Mouse (Mus musculus): ENCODE measurements around the gene Zfp1.
"Not testable (repeated sequence)": the region's sequence is repeated elsewhere in the genome, so short reads cannot be mapped to it uniquely, and the experiment has no call there.

Gene Zfp1

DNA sequence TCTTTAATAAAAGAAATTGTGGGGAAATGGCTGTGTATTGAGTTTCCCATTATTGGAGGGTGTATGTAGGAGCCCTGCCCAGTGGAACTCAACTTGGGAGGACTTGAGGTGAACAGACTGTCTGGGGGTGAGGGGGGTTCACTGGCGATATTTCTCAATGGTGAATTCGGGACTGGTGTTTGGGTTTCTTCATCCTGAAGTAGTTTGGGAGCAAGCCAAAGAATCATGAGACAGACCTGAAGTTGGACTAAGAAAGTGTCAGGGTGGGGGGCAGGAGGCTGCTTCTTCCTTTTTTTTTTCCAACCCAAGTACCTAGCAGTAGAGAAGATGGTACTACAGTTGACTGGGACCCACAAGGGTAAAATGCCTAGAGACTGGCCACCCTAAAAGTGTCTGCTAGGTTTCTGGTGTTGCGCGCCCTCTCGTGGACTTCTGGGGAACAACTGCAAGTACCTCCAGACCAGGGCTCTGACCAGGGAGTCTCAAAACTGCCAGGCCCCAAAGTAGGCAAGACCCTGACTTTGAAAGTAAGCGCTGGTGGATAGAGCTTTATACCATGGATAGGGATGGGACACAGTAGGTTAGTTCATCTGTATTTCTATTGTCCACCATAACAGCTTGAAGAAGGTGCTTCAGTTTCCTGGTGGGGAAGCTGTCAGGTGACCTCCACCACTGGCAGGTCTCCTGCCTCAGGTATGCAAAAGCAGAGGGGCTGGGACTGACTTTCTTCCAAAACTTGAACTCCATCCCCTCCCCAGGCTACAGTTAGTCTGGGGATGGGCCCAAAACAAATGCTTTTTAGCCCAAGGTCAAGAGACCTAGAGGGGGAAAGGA lies 17.3 kb upstream of the Zfp1 start:
- in situ Hi-C loops (cut with MboI, MseI), result loop anchor here (5.0 kb wide), 1 partner anchor 94 kb away; no protein-coding TSS in a partner anchor

DNA sequence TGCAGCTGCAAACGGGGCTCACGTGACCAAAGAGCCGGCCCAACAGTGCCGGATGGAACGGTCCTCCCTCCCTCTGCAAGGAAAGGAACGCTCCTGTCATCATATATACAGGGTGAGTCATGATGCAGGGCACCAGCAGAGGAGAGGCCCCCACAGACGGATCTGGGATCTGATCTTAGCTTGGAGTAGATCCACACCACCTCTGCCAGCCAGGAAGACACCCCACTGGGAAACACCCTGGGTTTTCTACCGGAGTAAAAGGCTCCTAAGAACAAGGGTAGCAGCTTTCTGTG lies 16.7 kb upstream of the Zfp1 start:
- in situ Hi-C loops (cut with MboI, MseI), result loop anchor here (5.0 kb wide), 1 partner anchor 94 kb away; no protein-coding TSS in a partner anchor

DNA sequence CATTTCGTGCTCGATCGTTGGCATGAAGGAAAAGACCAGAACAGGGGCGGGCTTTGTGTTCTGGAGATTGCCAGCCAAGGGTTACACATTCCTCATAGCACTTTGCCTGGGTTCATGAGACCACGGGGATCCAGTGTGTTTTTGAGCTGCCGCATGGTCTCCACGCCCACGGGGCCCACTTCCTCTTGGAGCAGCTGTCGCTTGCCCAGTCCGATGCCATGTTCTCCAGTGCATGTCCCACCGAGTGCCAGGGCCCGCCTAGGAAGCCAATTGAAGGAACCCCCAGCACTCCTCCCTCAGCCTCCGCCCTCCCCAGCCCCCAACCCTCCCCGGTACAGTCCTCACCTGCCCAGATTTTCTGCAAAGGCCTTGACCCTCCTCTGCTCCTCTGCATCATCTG lies 16.3 kb upstream of the Zfp1 start:
- in situ Hi-C loops (cut with MboI, MseI), result loop anchor here (5.0 kb wide), 1 partner anchor 95 kb away; no protein-coding TSS in a partner anchor

DNA sequence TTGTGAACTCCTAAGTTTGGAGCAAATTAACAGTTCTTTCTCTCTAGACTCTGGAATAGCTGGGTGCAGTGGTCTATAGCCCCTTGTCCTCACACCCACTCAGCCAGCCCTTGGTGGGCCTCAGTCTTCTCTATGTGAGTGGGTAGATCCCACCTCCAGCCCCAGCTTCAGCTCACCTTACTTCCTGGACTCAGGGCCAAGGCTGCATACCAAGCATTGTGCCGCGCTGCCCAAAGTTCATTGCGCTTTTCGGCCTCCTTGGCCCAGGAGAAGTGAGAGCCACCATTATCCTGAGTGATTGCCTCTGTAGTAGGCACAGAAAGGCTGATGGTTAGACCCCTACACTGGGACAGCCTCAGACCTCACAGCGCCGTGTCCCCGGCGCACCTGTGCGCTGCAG lies 15.3 kb upstream of the Zfp1 start:
- in situ Hi-C loops (cut with MboI, MseI), result loop anchor here (5.0 kb wide), 1 partner anchor 96 kb away; no protein-coding TSS in a partner anchor

DNA sequence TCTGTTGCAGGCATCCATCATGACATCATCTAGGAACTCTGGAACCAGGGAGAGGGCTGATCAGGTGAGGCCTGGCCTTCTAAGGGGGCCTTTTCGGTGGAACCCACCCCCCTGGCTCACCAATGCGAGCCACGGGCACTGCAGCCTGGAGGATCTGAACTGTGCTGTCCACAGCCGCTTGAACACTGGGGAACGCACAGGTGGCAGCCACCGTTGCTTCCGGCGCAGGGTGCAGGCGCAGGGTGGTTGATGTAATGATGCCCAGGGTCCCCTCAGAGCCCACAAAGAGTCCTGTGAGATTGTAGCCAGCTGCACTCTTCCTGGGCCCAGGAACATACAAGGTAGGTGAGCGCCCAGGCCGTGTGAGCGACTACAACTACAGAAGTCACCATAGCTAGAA lies 14.8 kb upstream of the Zfp1 start:
- in situ Hi-C loops (cut with MboI, MseI), result loop anchor here (5.0 kb wide), 1 partner anchor 96 kb away; no protein-coding TSS in a partner anchor

DNA sequence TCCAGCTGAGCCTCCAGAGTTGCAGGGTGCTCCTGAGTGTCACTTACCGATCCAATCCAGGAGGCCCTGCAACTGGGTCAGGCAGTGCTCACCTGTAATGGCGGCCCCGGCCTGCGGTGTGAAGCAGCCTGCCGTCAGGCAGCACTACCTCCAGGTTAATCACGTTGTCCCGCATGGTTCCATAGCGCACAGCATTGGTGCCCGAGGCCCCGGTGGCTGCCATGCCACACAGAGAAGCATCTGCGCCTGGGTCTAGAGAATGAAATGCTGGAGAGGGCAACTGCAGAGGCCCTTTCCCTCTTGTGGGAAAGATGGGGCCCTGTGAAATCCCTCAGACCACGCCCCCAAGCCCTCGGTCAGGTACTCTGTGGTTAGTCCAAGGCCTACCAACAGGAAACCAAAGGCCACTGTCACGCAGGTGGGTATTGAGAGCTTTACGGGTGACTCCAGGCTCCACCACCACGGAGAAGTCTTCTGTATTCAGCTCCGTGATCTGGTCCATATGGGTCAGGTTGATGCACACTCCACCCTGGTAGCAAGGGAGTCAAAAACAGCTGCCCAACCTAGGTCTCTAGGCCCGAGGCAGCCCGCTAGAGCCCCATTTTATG lies 14.2 kb upstream of the Zfp1 start:
- in situ Hi-C loops (cut with MboI, MseI), result loop anchor here (5.0 kb wide), 1 partner anchor 97 kb away; no protein-coding TSS in a partner anchor

DNA sequence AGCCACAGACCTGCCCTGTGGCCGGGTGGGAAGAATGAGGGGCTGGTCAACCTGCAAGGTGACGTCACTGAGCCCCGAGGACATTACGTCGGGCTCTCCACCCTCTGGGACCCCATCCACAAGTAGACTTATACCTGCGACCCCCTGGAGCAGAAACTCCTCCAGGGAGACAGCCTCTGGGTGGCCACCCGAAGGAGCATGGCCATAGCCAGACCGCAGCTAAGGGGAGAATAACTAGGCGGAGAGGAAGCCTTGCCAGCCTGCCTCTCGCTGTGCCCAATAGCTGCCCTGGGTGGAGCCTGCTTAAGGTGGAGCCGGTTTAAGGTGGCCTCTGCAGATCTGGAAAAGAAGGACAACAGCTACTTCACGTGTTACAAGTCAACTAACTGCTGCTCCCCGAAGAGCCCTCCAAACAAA lies 13.1 kb upstream of the Zfp1 start, which contains the start of gene Ldhd:
Gene Ldhd (minus strand): TSS at position 270 of the 417 bp plus-strand sequence.
- in situ Hi-C loops (cut with MboI, MseI), result no loop called here

DNA sequence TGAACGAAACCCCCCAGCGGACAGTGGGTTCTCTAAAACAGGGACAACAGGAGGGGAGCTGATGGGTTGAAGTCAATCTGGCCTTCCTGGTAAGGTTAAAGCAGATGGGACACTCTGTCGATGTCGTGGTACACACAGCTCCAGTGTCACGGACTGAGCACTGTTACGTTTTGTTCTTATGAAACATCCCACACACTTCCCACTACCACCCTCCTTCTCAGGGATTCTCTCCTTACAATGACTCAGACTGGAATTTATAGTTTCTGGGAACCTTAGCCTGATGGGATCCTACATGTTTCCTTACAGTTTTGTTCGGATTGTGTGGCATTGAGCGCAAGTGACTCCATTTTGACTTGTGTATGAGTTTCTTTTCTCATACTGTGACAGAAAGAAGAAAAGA lies 11.6 kb upstream of the Zfp1 start:
- in situ Hi-C loops (cut with MboI, MseI), result no loop called here

DNA sequence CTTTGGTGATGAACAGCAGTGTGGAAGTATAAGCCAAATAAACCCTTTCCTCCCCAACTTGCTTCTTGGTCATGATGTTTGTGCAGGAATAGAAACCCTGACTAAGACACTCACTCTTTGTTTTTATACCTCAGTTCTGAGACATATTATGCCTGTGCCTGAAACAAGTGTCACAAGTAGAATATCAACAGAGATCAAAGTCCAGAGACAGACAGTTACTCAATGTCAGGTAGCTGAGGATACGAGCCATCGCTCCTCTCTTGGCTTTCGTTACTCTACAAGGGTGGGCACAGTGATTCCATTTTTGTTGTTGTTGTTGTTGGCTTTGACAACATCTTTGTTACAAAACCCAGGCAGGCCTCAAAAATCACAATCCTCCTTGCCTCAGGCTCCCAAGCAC lies 10.2 kb upstream of the Zfp1 start:
- in situ Hi-C loops (cut with MboI, MseI), result no loop called here

DNA sequence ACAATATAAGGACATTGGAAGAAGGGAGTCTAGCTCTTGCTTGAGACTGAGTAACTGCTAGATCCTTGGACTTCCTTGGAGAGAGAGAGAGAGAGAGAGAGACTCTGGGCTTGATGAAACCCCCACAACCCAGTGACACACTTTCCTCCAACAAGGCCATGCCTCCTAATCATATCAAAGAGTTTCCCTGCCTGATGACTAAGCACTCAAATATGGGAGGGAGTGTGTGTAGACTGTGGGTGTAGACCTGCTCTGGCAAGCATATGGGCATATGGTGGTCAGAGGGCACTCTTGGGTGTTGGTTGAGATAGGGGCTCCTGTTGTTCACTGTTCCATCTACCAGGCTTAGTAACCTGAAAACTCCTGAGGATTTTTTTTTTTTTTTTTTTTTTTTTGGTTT lies 5.1 kb upstream of the Zfp1 start:
- in situ Hi-C loops (cut with MboI, MseI), result no loop called here

DNA sequence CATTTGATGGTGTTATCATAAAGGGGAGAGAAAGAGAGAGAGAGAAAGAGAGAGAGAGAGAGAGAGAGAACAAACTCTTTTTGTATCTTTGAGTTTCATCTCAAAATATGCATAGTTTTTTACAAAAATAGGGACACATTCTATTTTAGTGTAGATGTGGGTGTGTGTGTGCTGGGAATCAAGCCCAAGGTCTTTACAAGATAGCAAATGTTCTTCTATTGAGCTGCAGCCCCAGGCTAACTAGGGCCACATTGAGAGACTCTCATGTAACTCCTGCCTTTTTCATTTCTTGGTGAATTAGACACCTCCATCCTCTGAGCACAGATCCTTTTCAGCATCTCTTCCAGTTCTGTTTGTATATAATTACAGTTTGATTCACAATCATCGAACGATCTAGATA lies 2.1 kb upstream of the Zfp1 start:
- in situ Hi-C loops (cut with MboI, MseI), result no loop called here

DNA sequence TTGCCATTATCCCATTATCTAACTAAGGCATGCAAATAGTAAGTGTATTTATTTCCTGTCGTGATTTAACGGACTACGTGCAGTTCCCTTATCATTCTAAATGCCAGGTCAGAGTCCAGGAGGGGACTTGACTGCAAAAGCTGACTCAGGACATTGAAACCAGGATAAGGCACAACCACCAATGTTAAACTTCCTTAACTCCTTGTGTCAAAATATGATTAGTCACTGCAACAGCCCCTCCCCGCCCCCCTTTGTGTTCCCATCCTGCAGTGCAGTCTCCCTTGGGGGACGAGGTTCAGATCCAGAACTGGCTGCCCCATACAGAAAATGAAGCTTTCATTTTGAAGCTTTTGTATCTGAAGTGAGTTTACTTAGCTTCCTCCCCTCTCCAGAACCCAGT lies 705 bp upstream of the Zfp1 start:
- in situ Hi-C loops (cut with MboI, MseI), result no loop called here

DNA sequence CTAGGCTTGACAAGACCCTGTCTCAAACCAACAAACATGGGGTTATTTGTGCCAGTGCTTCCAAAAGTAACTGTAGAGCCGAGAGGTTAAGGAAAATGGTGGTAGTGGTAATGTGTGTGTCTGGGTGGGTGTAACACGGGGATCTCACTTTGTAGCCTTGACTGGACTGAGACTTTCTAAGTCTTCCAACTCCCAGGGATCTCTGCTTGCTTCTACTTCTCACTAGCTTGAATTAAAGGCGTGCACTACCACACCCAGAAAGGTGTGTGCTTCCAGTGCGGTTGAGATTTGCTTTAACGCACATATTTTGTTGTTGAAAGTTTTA lies 300 bp upstream of the Zfp1 start:
- in situ Hi-C loops (cut with MboI, MseI), result no loop called here

DNA sequence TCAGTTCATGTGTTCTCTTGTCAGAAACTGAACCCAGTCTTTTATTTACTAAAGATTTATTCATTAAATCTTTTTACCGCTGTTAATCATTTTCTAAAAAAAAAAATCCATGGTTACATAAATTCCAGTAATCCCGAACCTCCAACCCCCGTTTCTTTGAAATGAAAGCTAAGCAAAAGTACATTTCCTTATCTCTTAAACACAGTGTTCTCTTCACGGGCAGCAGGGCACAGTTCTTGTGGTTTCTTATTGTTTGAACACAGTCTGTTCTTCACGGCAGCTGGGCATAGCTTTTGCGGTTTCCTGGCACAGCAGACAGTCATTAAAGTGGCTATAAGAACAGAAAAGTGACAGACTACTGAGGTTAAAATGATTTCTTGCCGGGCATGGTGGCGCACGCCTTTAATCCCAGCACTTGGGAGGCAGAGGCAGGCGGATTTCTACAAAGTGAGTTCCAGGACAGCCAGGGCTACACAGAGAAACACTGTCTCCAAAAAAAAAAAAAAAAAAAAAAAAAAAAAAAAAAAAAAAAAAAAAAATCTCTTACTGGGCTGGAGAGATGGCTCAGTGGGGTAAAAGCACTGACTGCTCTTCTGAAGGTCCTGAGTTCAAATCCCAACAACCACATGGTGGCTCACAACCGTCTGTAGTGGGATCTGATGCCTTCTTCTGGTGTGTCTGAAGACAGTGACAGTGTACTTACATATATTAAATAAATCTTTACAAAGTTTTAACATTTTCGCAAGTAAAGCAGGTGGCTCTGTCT lies 1.3 kb downstream of the Zfp1 start:
- in situ Hi-C loops (cut with MboI, MseI), result not testable (repeated sequence)

DNA sequence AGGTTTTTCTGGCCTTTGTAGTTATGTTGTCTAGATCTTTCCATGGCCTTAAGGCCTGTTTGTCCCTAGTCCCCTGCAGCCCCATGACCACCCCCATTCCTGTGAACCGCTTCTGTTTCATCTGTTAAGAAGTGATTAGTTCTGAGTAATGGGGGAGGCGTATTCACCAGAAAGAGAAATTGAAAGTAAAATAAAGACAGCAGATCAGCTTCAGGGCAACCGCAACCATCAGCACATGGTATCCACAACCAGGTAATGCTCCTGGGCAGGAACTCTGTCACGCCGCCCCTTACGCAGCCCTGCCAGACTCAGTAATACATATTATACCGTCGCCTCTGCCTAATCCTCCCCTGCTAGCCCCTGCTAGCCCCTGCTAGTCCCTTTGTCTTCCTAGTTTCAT lies 2.5 kb downstream of the Zfp1 start:
- in situ Hi-C loops (cut with MboI, MseI), result no loop called here

DNA sequence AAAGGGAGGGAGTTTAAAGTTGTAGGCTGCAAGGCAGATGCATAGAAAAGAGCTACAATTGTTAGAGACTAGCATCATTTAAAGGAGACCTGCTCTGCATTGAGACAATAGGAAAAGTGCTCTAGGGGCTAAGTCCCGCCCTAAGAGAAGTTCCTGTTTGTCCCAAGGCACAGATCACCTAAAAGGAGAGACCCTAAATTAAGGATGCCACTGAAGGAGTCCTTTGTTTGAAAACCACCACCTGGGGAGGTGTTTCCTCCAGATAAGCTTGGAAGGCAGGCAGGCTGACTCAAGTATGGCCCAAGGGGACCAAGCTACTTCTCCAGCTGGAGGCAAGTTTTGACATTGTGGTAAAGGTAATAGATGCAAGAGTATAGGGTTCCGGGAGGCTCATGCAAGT lies 5.6 kb downstream of the Zfp1 start:
- in situ Hi-C loops (cut with MboI, MseI), result no loop called here

DNA sequence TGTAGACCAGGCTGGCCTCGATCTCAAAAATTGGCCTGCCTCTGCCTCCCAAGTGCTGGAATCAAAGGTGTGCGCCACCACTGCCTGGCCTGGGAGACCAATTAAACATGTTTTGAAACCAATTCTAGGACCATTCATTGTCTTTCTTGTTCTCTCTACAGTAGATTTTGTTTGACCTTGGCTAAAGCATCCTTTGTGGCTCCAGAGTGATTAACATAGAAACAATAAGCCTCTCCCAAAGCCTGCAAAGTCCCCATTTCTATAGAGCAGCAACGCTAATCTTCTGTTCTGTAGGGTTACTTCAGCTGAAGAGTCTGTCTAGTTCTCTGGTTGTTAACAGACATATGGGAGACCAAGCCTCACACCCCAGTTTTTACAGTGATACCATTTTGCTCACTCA lies 7.5 kb downstream of the Zfp1 start:
- in situ Hi-C loops (cut with MboI, MseI), result no loop called here

DNA sequence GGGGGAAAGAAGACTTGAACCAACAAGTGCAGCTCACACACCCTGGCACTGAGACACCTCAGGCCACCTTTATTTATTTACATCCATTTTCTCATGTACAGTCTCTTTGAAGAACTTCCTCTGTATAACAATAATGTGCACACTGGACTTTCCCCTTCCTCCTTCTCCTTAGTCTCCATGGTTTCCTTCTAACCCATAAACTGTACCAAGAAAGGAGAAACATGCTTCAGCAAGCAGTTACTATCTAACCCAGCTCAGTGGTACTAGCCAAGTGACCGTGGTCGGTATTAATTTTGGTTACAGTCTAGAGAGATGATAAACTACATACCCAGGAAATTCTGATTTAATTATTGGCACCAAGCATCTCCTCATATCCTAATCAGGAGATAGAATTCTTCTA lies 10.3 kb downstream of the Zfp1 start:
- in situ Hi-C loops (cut with MboI, MseI), result no loop called here

DNA sequence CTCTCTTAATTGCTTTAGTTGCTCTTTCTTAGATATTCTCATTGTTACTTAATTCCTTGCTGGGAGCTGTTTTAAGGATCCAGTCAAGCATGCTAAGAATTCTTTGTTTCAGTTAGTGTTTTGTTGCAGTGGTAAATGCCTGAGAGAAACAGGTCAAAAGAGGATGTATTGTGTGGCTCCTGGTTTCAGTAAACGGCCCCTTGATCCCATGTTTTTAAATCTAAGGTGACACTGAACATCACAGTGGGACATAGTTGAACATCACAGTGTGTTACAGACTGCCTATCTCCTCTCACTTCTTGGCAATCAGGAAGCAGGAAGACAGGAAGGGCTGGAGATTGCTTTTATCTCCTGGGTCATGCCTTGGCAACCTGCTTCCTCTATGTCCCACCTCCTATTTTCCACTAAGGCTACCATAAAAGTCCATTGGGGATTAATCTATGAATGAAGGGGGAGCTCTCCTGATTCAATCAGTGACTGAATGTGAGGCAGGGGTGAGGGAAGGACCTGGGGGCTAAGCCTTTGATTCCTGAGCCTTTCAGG lies 14.2 kb downstream of the Zfp1 start:
- in situ Hi-C loops (cut with MboI, MseI), result no loop called here

DNA sequence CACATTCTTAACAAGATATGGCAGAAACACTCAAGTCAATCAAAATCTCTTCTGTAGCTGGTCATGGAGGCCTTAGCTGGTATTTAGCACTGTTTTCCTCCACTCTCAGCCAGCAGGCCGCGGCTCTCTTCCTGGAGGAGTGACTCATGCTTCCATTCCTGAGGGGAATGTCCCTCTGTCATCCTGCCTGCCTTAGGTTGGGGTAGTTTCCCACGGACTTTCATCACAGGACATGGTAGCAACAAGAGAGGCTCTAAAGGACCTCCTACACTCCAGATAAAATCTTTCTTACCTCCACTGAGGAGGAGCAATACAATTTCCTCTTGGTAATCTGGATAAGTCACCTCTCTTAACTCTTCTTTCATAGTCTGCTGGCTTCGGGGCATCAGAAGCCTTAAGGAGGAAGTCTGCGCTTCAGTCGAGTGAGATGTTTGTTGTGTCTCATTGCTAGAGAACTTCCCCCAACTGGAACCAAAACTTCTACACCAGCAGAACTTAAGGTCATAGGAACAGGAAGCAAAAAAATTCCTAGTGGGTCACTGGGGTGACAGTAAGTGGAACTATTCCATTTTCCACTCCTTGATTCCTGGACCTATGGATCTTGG lies 15.7 kb downstream of the Zfp1 start:
- in situ Hi-C loops (cut with MboI, MseI), result no loop called here

DNA sequence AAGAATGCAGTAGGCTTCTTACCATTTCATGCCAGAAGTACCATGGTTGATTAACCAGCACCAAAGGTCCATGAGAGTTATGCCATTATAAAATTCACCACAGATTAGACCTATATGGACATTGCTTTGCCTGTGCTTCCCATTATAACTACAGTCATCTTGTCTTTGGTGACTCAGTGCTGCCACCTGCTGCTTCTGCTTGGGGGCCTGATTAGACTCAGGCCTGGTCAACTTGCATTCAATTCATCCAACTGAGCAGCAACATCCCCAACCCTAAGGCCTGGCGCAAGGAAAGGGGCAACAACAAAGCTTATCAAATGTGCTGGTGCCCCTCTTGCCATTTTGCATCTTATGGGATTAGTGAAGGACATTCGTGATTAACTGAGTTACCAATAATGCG lies 19.3 kb downstream of the Zfp1 start:
- in situ Hi-C loops (cut with MboI, MseI), result no loop called here

DNA sequence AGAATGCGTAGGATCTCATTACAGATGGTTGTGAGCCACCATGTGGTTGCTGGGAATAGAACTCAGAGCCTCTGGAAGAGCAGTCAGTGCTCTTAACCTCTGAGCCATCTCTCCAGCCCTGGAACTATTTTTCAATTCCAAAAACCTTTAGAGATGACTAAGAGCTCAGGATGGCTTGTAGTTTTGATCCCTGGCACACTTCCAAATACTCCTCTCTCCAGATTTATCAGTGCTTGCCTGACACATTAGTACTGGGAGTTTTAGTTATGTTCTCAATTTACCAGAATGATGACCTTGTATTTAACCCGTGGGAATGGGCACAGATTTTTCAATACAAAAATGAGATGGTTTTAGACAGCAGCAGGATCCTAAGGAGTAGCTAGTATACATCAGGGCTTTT lies 23.6 kb downstream of the Zfp1 start:
- in situ Hi-C loops (cut with MboI, MseI), result no loop called here
